Mouse (Mus musculus): ENCODE measurements around the gene Shtn1.

Gene Shtn1

GRCm38 (mm10) chr19:58975216-58975863 lies 100.6 kb downstream of the Shtn1 start:
- no peak for DNase-seq (ENCODE audit: low read depth in 1 of 2, low spot score in 2 of 2)

GRCm38 (mm10) chr19:58974126-58974525 lies 101.8 kb downstream of the Shtn1 start:
- no peak for DNase-seq (ENCODE audit: low read depth in 1 of 2, low spot score in 2 of 2)

GRCm38 (mm10) chr19:58970826-58971225 lies 105.1 kb downstream of the Shtn1 start:
- DNase-seq (ENCODE audit: low read depth in 1 of 2, low spot score in 2 of 2) = no peak

- DNase-seq (ENCODE audit: low read depth in 1 of 2, low spot score in 2 of 2) = no peak
Measured at GRCm38 (mm10) chr19:58968731-58969506, 107.0 kb downstream of the Shtn1 start.

- no peak for DNase-seq (ENCODE audit: low read depth in 1 of 2, low spot score in 2 of 2)
Measured at GRCm38 (mm10) chr19:58963011-58963410, 112.9 kb downstream of the Shtn1 start.

GRCm38 (mm10) chr19:58954779-58955178 lies 121.1 kb downstream of the Shtn1 start:
- no peak for DNase-seq (ENCODE audit: low read depth in 1 of 2, low spot score in 2 of 2)

- no peak for DNase-seq (ENCODE audit: low read depth in 1 of 2, low spot score in 2 of 2)
Measured at GRCm38 (mm10) chr19:58952236-58952635, 123.7 kb downstream of the Shtn1 start.

GRCm38 (mm10) chr19:58951521-58951920 lies 124.4 kb downstream of the Shtn1 start:
- no peak for DNase-seq (ENCODE audit: low read depth in 1 of 2, low spot score in 2 of 2)

- DNase-seq (ENCODE audit: low read depth in 1 of 2, low spot score in 2 of 2) = no peak
Measured at GRCm38 (mm10) chr19:58945959-58946358, 129.9 kb downstream of the Shtn1 start.

- DNase-seq (ENCODE audit: low read depth in 1 of 2, low spot score in 2 of 2) = peak; percentile 38 to 71
Measured at GRCm38 (mm10) chr19:58942841-58943828, 132.8 kb downstream of the Shtn1 start, which contains the start of the genes Eno4 and Hspa12a. Eno4 (plus strand) TSS chr19:58943425. Hspa12a (minus strand) TSS chr19:58943654.

- DNase-seq (ENCODE audit: low read depth in 1 of 2, low spot score in 2 of 2) = no peak
Measured at GRCm38 (mm10) chr19:58933062-58933461, 142.8 kb downstream of the Shtn1 start.

GRCm38 (mm10) chr19:58931081-58931800 lies 144.7 kb downstream of the Shtn1 start:
- no peak for DNase-seq (ENCODE audit: low read depth in 1 of 2, low spot score in 2 of 2)

All from monocyte, adult 2 months (primary cell).